Mouse (Mus musculus) cerebellum, adult 2 months (tissue): ENCODE measurements around the gene Ifit1bl1.

Experiments used
- CTCF ChIP-seq: fragments of 200-500 bp; IDR thresholded peaks from 2 replicates; pipeline ENCODE4 v1.5.1; 2011; ENCODE audit warnings: low read depth, mild to moderate bottlenecking, control low read depth, low read length, moderate library complexity, borderline replicate concordance; ENCODE audit not compliant: insufficient read depth
- POLR2A ChIP-seq: fragments of 200-500 bp; IDR thresholded peaks from 2 replicates; pipeline ENCODE4 v1.6.1; 2011; ENCODE audit warnings: low read length, control low read depth, borderline replicate concordance; ENCODE audit not compliant: insufficient read depth

- no peak for TF ChIP-seq POLR2A
- TF ChIP-seq CTCF = no peak
Observed at GRCm38 (mm10) chr19:34571080-34571479, 30.7 kb downstream of the Ifit1bl1 start.
